Mouse (Mus musculus) heart, postnatal 10 days (tissue): Measurements from ENCODE around the gene 1700012B07Rik. TPM values are rescaled to one million over a fixed set of nuclear protein-coding genes. Genes with fewer than 3 reads are reported as not detected.

ENCODE experiments used
- DNase-seq, 2 experiments: peaks; one replicate each; pipeline ENCODE4 v3.0.0; 2021
- intact Hi-C: fragments of 180-260 bp; cut with DNase I; formaldehyde crosslinking; loops from one replicate; pipeline ENCODE4 v1.15.1; 2025
- total RNA-seq, 2 experiments: library from RNA; stranded (reverse); gene quantifications; 2 replicates each; pipeline ENCODE4 v1.2.3; 2021

1700012B07Rik gene
- total RNA-seq, 2 experiments from 2014 or later, result not detected

- DNase-seq, result no peak
- intact Hi-C loops, result no loop called here
Observed at GRCm38 (mm10) chr11:109760063-109760462, 67.8 kb downstream of the 1700012B07Rik start.

GRCm38 (mm10) chr11:109758616-109759215, 69.1 kb downstream of the 1700012B07Rik start:
- peak; percentile 23 to 40 for DNase-seq
- intact Hi-C loops, result no loop called here

GRCm38 (mm10) chr11:109754105-109754602, 73.7 kb downstream of the 1700012B07Rik start:
- intact Hi-C loops, result no loop called here
- DNase-seq, result no peak

- DNase-seq, result no peak
- intact Hi-C loops, result no loop called here
Observed at GRCm38 (mm10) chr11:109751636-109752603, 75.9 kb downstream of the 1700012B07Rik start.

- intact Hi-C loops, result no loop called here
- DNase-seq, result no peak
Observed at GRCm38 (mm10) chr11:109745210-109745609, 82.6 kb downstream of the 1700012B07Rik start.

GRCm38 (mm10) chr11:109737967-109738366, 89.9 kb downstream of the 1700012B07Rik start:
- DNase-seq, result no peak
- intact Hi-C loops, result no loop called here

Other genes with a start within 250 kb of the 1700012B07Rik start
- 100 to 1,000 TPM; 101 to 112 TPM for gene Wipi1, start 216.1 kb downstream of the 1700012B07Rik start, total RNA-seq
- 100 to 1,000 TPM; 550 to 591 TPM for gene Prkar1a, start 178.6 kb downstream of the 1700012B07Rik start, total RNA-seq
- 1 to 10 TPM; 6.2 to 7.6 TPM for gene Fam20a, start 105.8 kb downstream of the 1700012B07Rik start, total RNA-seq
- 1 to 10 TPM; 7.1 to 7.4 TPM for gene Abca8b, start 167.8 kb upstream of the 1700012B07Rik start, total RNA-seq